Mouse (Mus musculus): Measurements from ENCODE around the gene Ghrh.
"Not testable (repeated sequence)": the region's sequence is repeated elsewhere in the genome, so short reads cannot be mapped to it uniquely, and the experiment has no call there.

The Ghrh gene

GRCm38 (mm10) chr2:157347361-157348159 is at the start of gene Ghrh:
Gene Ghrh, minus strand, starts transcription at chr2:157347506.
- no peak for DNase-seq (ENCODE audit: low spot score)

DNA sequence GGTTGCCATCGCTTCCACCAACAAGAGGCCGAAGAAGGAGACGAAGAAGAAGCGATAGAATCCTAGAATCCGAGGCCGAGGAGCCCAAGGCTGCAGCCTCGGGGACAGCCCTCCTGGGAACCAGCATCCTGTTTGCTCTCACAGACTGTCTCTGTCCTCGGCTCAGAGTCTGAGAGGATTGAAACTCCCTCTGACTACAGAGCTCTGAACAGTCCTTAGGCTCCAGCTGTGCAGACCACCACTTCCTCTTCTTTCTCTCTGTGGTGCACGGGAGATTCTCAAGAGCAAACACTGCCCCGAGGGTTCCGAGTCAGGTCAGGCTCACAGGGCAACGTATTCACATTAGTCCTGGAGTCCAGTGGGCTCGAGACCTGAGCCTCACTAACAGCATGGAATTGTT is 48.7 kb upstream of the Ghrh start:
- DNase-seq (ENCODE audit: low spot score) = no peak

DNA sequence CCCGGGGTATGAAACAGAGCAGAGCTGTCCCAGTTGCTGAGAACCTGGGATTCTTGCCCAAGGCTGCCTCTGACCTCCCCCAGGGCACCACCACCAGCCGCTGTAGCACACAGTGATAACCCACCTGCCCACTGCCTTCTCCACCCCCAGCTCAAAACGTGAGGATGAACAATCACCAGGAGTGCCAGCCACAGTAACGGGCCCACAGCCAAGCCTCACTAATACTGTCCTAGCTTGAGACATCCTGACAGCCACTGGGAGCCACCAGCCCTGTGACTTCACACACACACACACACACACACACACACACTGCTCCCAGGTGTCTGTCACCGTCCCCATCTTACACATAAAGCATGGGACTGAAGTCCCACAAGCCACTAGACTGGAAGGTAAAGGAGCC is 48.1 kb upstream of the Ghrh start:
- no peak for DNase-seq (ENCODE audit: low spot score)

GRCm38 (mm10) chr2:157394868-157395267 is 47.6 kb upstream of the Ghrh start:
- DNase-seq (ENCODE audit: low spot score) = no peak

- DNase-seq (ENCODE audit: low spot score) = no peak
Observed at GRCm38 (mm10) chr2:157393549-157393948, 46.2 kb upstream of the Ghrh start.

GRCm38 (mm10) chr2:157392331-157392730 is 45.0 kb upstream of the Ghrh start:
- no peak for DNase-seq (ENCODE audit: low spot score)

GRCm38 (mm10) chr2:157389591-157389921 is 42.2 kb upstream of the Ghrh start:
- no peak for DNase-seq (ENCODE audit: low spot score)

GRCm38 (mm10) chr2:157388901-157389590 is 41.7 kb upstream of the Ghrh start:
- DNase-seq (ENCODE audit: low spot score) = not testable (repeated sequence)

GRCm38 (mm10) chr2:157384836-157385235 is 37.5 kb upstream of the Ghrh start:
- no peak for DNase-seq (ENCODE audit: low spot score)

DNA sequence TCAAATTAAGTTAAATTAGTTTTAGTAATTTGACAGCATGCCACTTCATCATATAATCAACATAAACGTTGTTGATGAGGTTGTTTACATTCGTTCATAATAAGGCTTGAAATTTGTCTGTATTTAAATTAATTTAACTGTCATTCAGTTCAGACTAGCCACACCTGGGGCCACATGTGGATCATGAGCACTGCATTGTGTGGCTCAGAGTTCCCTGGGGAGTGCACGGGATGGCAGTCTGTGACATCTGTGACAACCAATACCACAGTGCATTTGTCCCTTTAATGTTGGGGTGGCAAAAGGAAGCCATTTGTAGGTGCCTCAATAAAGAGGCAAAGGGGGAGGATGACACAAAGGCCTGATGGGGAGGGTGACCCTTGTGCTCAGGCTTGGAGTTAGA is 29.7 kb upstream of the Ghrh start:
- DNase-seq (ENCODE audit: low spot score) = no peak

- DNase-seq (ENCODE audit: low spot score) = no peak
Observed at GRCm38 (mm10) chr2:157375794-157376757, 28.8 kb upstream of the Ghrh start.

DNA sequence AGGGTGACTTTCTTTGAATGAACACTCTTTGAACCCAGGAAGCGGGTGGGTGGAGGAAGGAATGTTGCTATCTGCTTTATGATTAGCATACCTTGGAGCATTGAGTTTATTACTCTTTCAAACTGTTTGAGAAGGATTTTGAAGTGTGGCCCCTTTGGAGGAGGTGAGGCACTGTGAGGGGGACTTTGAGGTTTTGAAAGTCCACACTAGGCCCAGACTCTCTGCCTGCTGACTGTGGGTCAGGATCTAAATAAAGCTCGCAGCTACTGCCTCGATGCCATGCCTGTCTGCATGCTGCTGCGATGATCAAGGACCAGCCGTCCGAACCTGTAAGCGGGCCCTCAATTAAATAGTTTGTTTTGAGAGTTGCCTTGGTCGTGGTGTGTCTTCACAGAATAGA is 27.7 kb upstream of the Ghrh start:
- DNase-seq (ENCODE audit: low spot score) = no peak

- DNase-seq (ENCODE audit: low spot score) = no peak
Observed at GRCm38 (mm10) chr2:157373681-157374080, 26.4 kb upstream of the Ghrh start.

- no peak for DNase-seq (ENCODE audit: low spot score)
Observed at GRCm38 (mm10) chr2:157371696-157372095, 24.4 kb upstream of the Ghrh start.

DNA sequence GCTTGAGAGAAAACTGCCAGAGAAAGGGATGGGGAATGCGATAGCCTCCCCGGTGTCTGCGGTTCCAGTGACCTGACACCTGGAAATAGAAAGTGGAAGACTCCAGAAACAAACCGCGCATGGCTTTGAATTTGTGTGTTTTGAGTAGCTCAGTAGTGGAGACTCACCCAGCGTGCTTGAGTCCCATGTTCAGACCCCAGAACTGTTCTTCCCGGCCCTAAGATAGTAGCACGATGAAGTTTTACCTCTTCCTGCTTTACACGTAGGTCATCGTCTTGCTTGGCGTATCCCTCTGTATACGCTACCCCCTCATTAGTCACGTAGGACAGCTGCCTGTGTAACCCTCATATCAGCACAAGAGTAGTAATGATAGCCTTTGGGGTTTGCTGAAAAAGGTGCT is 20.7 kb upstream of the Ghrh start:
- DNase-seq (ENCODE audit: low spot score) = no peak

GRCm38 (mm10) chr2:157367184-157367893 is 20.0 kb upstream of the Ghrh start, which contains the start of gene Manbal:
Gene Manbal, plus strand, starts transcription at chr2:157367594.
- DNase-seq (ENCODE audit: low spot score) = peak; percentile 92

GRCm38 (mm10) chr2:157366762-157367161 is 19.5 kb upstream of the Ghrh start:
- DNase-seq (ENCODE audit: low spot score) = peak; percentile 17

- DNase-seq (ENCODE audit: low spot score) = no peak
Observed at GRCm38 (mm10) chr2:157363031-157363430, 15.7 kb upstream of the Ghrh start.

GRCm38 (mm10) chr2:157360028-157360427 is 12.7 kb upstream of the Ghrh start:
- DNase-seq (ENCODE audit: low spot score) = no peak

GRCm38 (mm10) chr2:157354106-157354505 is 6.8 kb upstream of the Ghrh start:
- no peak for DNase-seq (ENCODE audit: low spot score)

- DNase-seq (ENCODE audit: low spot score) = no peak
Observed at GRCm38 (mm10) chr2:157353183-157353582, 5.9 kb upstream of the Ghrh start.

Measured in c-Kit-positive CD71-positive TER-119-positive erythroid progenitor cells, embryonic 14.5 days (primary cell).